Mouse (Mus musculus) spleen, adult 2 months (tissue): Measurements from ENCODE around the gene Selenoh.

Experiments
- CTCF ChIP-seq: fragments of 200-500 bp; IDR thresholded peaks from 2 replicates; pipeline ENCODE4 v1.5.1; 2011; ENCODE audit warnings: mild to moderate bottlenecking, inconsistent platforms; ENCODE audit not compliant: insufficient read depth, insufficient read length, insufficient replicate concordance; ENCODE audit errors: extremely low read depth
- POLR2A ChIP-seq: fragments of 200-500 bp; IDR thresholded peaks from 2 replicates; pipeline ENCODE4 v1.6.1; 2011; ENCODE audit warnings: low read depth, low read length, inconsistent platforms

GRCm38 (mm10) chr2:84646138-84646537 lies 24.4 kb downstream of the Selenoh start:
- TF ChIP-seq CTCF (no peak), POLR2A (no peak)
